Mouse (Mus musculus): ENCODE data around the gene Parvg.

GRCm38 (mm10) chr15:84297454-84297853, 26.4 kb upstream of the Parvg start:
- TF ChIP-seq CTCF (IDR thresholded peaks at IDR 0.05; ENCODE audit: extremely low read depth, insufficient read depth, low read length) (no peak), POLR2A (IDR thresholded peaks at IDR 0.05; ENCODE audit: extremely low read depth, insufficient read depth, low read length) (no peak)

All from cortical plate, adult 2 months (tissue).